Comparison of ENCODE assay signal across 9 mouse cellular contexts in genomic region chr10:69662338-69662737, GRCm38 (mm10).
DNase-seq lines count a peak whose midpoint lies in the region; ATAC-seq and TF ChIP-seq lines count a peak whose summit lies in the region.
"Had no signal": no experiment of that assay in that cellular context is flagged by ENCODE, and none has a peak within 500 bp of the region (broad histone marks: within the 10 kb centered on the region; RNA-seq: fewer than 3 reads in every experiment).

No protein-coding gene starts in this region.

- TF ChIP-seq CTCF in cortical plate, adult 2 months (IDR thresholded peaks at IDR 0.05; ENCODE audit: extremely low read depth, insufficient read depth, low read length): peak; percentile 92

- peaks cover 3% of the 10 kb centered on the region; the same call in 1 of the 2 replicates for H3K4me1 ChIP-seq in liver, embryonic 12.5 days
- peaks cover 4% of the 10 kb centered on the region for H3K4me1 ChIP-seq in cortical plate, adult 2 months (ENCODE audit: control insufficient read depth, insufficient read depth, low read length)
- H3K4me1 ChIP-seq in midbrain, embryonic 15.5 days: 0 out of 2 replicates have a peak, but pooled peaks cover 3% of the 10 kb centered on the region
- H3K4me1 ChIP-seq in stomach, embryonic 15.5 days: no peaks in the 10 kb centered on the region

- intact Hi-C loops in gastrocnemius, postnatal 14 days (cut with DNase I; ENCODE audit: low total_unique reads): loop anchor here (5.0 kb wide), 1 partner anchor 180 kb away; no protein-coding TSS in a partner anchor
- intact Hi-C loops in left cerebral cortex, postnatal 4 days (cut with DNase I): loop anchor here (10.0 kb wide), 1 partner anchor 132 kb away; no protein-coding TSS in a partner anchor

- H3K9ac ChIP-seq in liver, embryonic 12.5 days: no peak overlapping the region
- H3K9ac ChIP-seq in midbrain, embryonic 15.5 days: no peak overlapping the region
- no peak overlapping the region for H3K9ac ChIP-seq in stomach, embryonic 15.5 days

- no peak overlapping the region for H3K27ac ChIP-seq in liver, embryonic 12.5 days
- no peak overlapping the region for H3K27ac ChIP-seq in cortical plate, adult 2 months (ENCODE audit: insufficient read depth, low read length)
- H3K27ac ChIP-seq in midbrain, embryonic 15.5 days: no peak overlapping the region
- no peak overlapping the region for H3K27ac ChIP-seq in stomach, embryonic 15.5 days

- 3% methylated on average over 7 of the region's 7 CpGs for WGBS in liver, embryonic 12.5 days (ENCODE audit: insufficient replicate concordance)
- 12% methylated on average over 7 of the region's 7 CpGs for WGBS in midbrain, embryonic 15.5 days
- 9% methylated on average over 7 of the region's 7 CpGs for WGBS in stomach, embryonic 15.5 days

- H3K9me3 ChIP-seq in liver, embryonic 12.5 days (replicated peaks): no peaks in the 10 kb centered on the region
- no peaks in the 10 kb centered on the region for H3K9me3 ChIP-seq in midbrain, embryonic 15.5 days
- no peaks in the 10 kb centered on the region for H3K9me3 ChIP-seq in stomach, embryonic 15.5 days

- H3K4me3 ChIP-seq in liver, embryonic 12.5 days: no peak overlapping the region
- H3K4me3 ChIP-seq in cortical plate, adult 2 months (ENCODE audit: insufficient read depth, low read length): no peak overlapping the region
- H3K4me3 ChIP-seq in midbrain, embryonic 15.5 days: no peak overlapping the region
- no peak overlapping the region for H3K4me3 ChIP-seq in stomach, embryonic 15.5 days (replicated peaks)

- no peaks in the 10 kb centered on the region for H3K36me3 ChIP-seq in liver, embryonic 12.5 days
- H3K36me3 ChIP-seq in midbrain, embryonic 15.5 days (replicated peaks): no peaks in the 10 kb centered on the region
- no peaks in the 10 kb centered on the region for H3K36me3 ChIP-seq in stomach, embryonic 15.5 days
- H3K36me3 ChIP-seq: G1E had no signal

- peak; percentile 65 for DNase-seq in liver
- peak; percentile 77 for DNase-seq in gastrocnemius, postnatal 14 days
- DNase-seq in kidney, adult 18-20 months: peak; percentile 75
- DNase-seq in left cerebral cortex, postnatal 4 days: peak; percentile 86

- no peak for ATAC-seq in liver, embryonic 12.5 days
- ATAC-seq in midbrain, embryonic 15.5 days (replicated peaks): peak; percentile 69; the same call in 1 of the 2 replicates
- peak; percentile 27; the same call in 1 of the 2 replicates for ATAC-seq in stomach, embryonic 15.5 days (ENCODE audit: insufficient read depth, low FRiP score, low read depth)

- no peak for TF ChIP-seq POLR2A in cortical plate, adult 2 months (IDR thresholded peaks at IDR 0.05; ENCODE audit: extremely low read depth, insufficient read depth, low read length)

- no peaks in the 10 kb centered on the region for H3K27me3 ChIP-seq in liver, embryonic 12.5 days (replicated peaks)
- no peaks in the 10 kb centered on the region for H3K27me3 ChIP-seq in midbrain, embryonic 15.5 days (replicated peaks)
- H3K27me3 ChIP-seq in stomach, embryonic 15.5 days (replicated peaks): no peaks in the 10 kb centered on the region

- no peak overlapping the region for H3K4me2 ChIP-seq in liver, embryonic 12.5 days
- no peak overlapping the region for H3K4me2 ChIP-seq in midbrain, embryonic 15.5 days
- H3K4me2 ChIP-seq in stomach, embryonic 15.5 days: no peak overlapping the region
